Mouse (Mus musculus) lung, adult 2 months (tissue): ENCODE data around the gene Cntnap2. TPM values are rescaled to one million over a fixed set of nuclear protein-coding genes. Genes with fewer than 3 reads are reported as not detected.
"Not testable (repeated sequence)": the region's sequence is repeated elsewhere in the genome, so short reads cannot be mapped to it uniquely, and the experiment has no call there.

Source experiments
- DNase-seq: peaks from one replicate; pipeline ENCODE4 v3.0.0; 2022
- H3K4me1 ChIP-seq: fragments of 200-500 bp; 2 replicates; pipeline ENCODE4 v1.6.1; 2011; ENCODE audit warnings: low read length; ENCODE audit not compliant: control insufficient read depth, insufficient read depth
- H3K4me3 ChIP-seq: fragments of 200-500 bp; replicated peaks from 2 replicates; pipeline ENCODE3; 2011; ENCODE audit warnings: low read depth, mild to moderate bottlenecking, control low read depth, low read length; ENCODE audit errors: extremely low read depth
- CTCF ChIP-seq: fragments of 200-500 bp; IDR thresholded peaks from 2 replicates; pipeline ENCODE4 v1.5.1; 2011; ENCODE audit warnings: mild to moderate bottlenecking, low read length, control low read depth; ENCODE audit not compliant: insufficient read depth
- POLR2A ChIP-seq: fragments of 200-500 bp; IDR thresholded peaks from 2 replicates; pipeline ENCODE4 v1.6.1; 2011; ENCODE audit warnings: low read depth, mild to moderate bottlenecking, control low read depth, low read length, borderline replicate concordance; ENCODE audit errors: extremely low read depth
- WGBS: fragments of 180-500 bp; shearing (Covaris S2); methylation state at CpG from one replicate; pipeline ENCODE4 v1.1.7; 2018; 5-methylcytosine and 5-hydroxymethylcytosine counted together
- polyA plus RNA-seq: library from polyadenylated mRNA; depleted of rRNA; stranded (reverse); fragments of >200 nt; gene quantifications from 2 replicates; pipeline ENCODE4 v1.2.3, GENCODE M21; 2012

Gene Cntnap2
- polyA plus RNA-seq, 1 experiment = not detected

- Histone ChIP-seq H3K4me3 (no peak overlapping the region), H3K4me1 (no peaks in the 10 kb centered on the region)
- DNase-seq = no peak
- TF ChIP-seq POLR2A = no peak
- TF ChIP-seq CTCF = no peak
- 32% methylated on average over 1 of the region's 1 CpGs for WGBS
These were observed 2045.8 kb downstream of the Cntnap2 start for GRCm38 (mm10) chr6:47104951-47105350.

- no peaks in the 10 kb centered on the region for H3K4me1 ChIP-seq
- no peak overlapping the region for H3K4me3 ChIP-seq
- no peak for TF ChIP-seq CTCF
- DNase-seq = no peak
- WGBS = 44% methylated on average over 6 of the region's 6 CpGs
These were observed 2050.5 kb downstream of the Cntnap2 start for GRCm38 (mm10) chr6:47109582-47110220.

- not testable (repeated sequence) for H3K4me1 ChIP-seq, H3K4me3 ChIP-seq, DNase-seq
- no CpG with 5 or more reads among the region's 1 CpGs for WGBS
These were observed 2074.9 kb downstream of the Cntnap2 start for GRCm38 (mm10) chr6:47134063-47134462.

- not testable (repeated sequence) for DNase-seq, H3K4me1 ChIP-seq, H3K4me3 ChIP-seq
- no CpG with 5 or more reads among the region's 1 CpGs for WGBS
These were observed 2093.9 kb downstream of the Cntnap2 start for GRCm38 (mm10) chr6:47153018-47153417.

- H3K4me1 ChIP-seq = not testable (repeated sequence)
These were observed 2115.6 kb downstream of the Cntnap2 start for GRCm38 (mm10) chr6:47174580-47175294.

GRCm38 (mm10) chr6:47175356-47176156 is 2116.4 kb downstream of the Cntnap2 start:
- WGBS = 19% methylated on average over 10 of the region's 10 CpGs
- DNase-seq, H3K4me1 ChIP-seq, H3K4me3 ChIP-seq: not testable (repeated sequence)

More at GRCm38 (mm10) chr6:47174580-47175294, 2115.6 kb downstream of the Cntnap2 start:
- 30% methylated on average over 8 of the region's 8 CpGs for WGBS
- DNase-seq, H3K4me3 ChIP-seq: not testable (repeated sequence)

GRCm38 (mm10) chr6:47176157-47176555 is 2117.0 kb downstream of the Cntnap2 start:
- H3K4me3 ChIP-seq, DNase-seq, H3K4me1 ChIP-seq: not testable (repeated sequence)
- WGBS = 57% methylated on average over 3 of the region's 3 CpGs

- 67% methylated on average over 5 of the region's 5 CpGs for WGBS
- not testable (repeated sequence) for H3K4me3 ChIP-seq, H3K4me1 ChIP-seq, DNase-seq
These were observed 2122.2 kb downstream of the Cntnap2 start for GRCm38 (mm10) chr6:47181372-47181771.

- 65% methylated on average over 2 of the region's 2 CpGs for WGBS
- Histone ChIP-seq H3K4me3 (no peak overlapping the region), H3K4me1 (no peaks in the 10 kb centered on the region)
- TF ChIP-seq POLR2A (no peak), CTCF (no peak)
- DNase-seq = no peak
These were observed 2123.1 kb downstream of the Cntnap2 start for GRCm38 (mm10) chr6:47182252-47182651.

GRCm38 (mm10) chr6:47182756-47183155 is 2123.6 kb downstream of the Cntnap2 start:
- WGBS = 68% methylated on average over 1 of the region's 1 CpGs
- Histone ChIP-seq H3K4me1 (no peaks in the 10 kb centered on the region), H3K4me3 (no peak overlapping the region)
- no peak for TF ChIP-seq CTCF
- TF ChIP-seq POLR2A = no peak
- DNase-seq = no peak

- not testable (repeated sequence) for DNase-seq, H3K4me1 ChIP-seq, H3K4me3 ChIP-seq
These were observed 2124.7 kb downstream of the Cntnap2 start for GRCm38 (mm10) chr6:47183850-47184249.
